Mouse (Mus musculus) urinary bladder, adult 2 months (tissue): ENCODE results near the gene Gbe1. TPM values are rescaled to one million over a fixed set of nuclear protein-coding genes. Genes with fewer than 3 reads are reported as not detected.

Source experiments
- DNase-seq: peaks from one replicate; pipeline ENCODE4 v3.0.0; 2022; ENCODE audit warnings: low spot score
- polyA plus RNA-seq: library from polyadenylated mRNA; depleted of rRNA; stranded (reverse); fragments of >200 nt; gene quantifications from 2 replicates; pipeline ENCODE4 v1.2.3, GENCODE M21; 2012

Gene Gbe1
- polyA plus RNA-seq, 1 experiment = 29.1 TPM

DNA sequence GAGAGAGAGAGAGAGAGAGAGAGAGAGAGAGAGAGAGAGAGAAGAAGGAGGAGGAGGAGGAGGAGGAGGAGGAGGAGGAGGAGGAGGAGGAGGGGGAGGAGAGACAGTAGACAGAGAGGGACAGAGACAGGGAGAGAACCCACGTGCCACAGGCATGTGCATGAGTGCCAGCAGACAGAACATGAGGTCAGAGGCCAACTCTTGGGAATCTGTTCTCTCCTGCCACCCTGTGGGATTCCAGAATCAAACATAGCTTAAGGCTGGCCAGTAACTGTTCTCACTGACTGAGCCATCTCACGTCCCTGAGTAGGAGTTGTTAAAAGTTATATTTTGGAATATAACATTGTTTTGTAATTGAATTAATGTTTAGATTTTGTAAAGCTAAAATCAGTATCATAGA, 39.3 kb downstream of the Gbe1 start:
- no peak for DNase-seq

DNA sequence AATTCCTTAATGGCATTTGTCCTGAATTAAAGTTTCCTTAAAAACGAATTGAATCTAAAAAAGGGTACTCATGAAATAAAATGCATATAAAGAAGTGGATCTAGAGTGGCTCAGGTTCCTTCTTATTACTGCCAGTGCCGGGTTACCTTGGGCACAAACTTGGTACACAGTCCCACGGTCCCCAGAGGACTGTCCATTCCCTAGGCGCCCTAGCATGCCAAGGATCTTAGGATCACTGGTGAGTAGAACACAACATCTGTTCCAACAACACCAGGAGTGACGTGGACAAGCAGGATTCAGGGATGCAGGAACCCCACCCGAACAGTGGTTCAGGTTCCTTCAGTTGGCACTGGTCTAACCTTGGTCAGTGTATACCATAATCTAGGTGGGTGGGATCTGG, 44.6 kb downstream of the Gbe1 start:
- DNase-seq = no peak

DNA sequence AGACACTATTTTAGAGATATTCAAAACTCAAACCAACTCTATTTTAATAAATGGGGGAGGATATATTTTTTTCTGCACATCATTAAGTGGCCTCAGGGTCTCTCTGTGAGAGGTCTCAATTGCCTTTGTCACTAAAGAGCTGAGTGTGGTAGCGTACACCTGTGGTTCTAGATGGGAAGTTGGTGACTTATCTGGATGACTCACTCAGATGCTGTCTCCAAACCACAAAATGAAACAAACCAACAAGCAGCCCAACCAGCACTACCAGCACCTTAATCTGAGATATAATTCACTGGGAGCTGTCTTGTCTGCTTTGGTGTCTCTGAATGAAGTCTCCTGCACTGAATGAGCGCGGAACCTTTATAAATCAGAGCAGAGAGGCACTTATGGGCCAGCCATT, 51.5 kb downstream of the Gbe1 start:
- DNase-seq = no peak

DNA sequence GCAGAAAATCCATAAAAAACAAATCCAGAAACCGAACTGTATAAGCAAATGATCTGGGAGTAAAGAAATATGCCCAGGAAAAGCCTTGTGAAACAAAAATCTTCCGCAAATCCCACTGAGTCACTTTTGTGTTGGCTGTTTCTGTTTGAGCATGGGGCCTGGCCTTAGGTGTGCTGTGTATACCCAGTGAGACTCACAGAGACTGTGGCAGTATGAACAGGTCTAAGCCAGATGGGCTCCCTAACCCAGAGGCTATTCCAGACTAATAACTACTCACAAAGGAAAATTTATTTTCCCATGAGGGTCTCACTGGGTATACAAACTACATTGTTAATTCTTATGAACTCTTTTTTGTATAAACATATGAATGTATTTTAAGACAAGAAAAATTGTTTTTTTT, 67.3 kb downstream of the Gbe1 start:
- DNase-seq = no peak

DNA sequence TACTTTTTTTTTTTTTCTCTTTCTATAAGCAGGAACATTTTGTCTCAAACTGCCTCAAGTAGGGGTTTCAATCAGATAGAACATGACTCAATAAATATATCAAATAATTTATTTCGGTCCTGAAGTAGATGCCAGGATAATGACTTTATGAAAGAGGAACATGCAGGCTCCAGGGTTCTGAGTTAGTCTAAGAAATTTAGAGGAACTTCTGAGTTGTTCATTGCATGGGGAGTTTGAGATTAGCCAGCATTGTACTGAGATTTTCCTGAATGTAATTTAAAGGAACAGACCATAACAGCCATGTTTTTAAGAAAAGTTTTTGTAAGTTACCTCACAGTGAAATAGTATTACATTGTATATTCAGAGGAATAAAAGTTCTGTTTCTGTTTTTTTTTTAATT, 71.7 kb downstream of the Gbe1 start:
- no peak for DNase-seq

DNA sequence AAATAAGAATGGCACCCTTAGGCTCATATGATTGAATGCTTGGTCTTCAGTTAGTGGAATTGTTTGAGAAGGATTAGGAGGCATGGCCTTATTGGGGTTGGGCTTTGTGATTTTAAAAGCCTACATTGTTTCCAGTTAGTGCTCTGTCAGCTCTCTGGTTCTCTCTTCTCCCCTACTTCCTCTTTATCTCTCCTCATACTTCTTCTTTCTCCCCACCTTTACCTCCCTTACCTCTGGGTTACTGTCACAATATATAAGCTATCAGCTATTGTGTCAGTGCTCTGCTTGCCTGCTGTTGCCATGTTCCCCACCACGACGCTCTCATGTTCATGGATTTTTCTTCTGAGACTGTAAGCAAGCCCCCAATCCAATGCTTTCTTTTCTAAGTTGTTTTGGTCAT, 73.6 kb downstream of the Gbe1 start:
- no peak for DNase-seq

DNA sequence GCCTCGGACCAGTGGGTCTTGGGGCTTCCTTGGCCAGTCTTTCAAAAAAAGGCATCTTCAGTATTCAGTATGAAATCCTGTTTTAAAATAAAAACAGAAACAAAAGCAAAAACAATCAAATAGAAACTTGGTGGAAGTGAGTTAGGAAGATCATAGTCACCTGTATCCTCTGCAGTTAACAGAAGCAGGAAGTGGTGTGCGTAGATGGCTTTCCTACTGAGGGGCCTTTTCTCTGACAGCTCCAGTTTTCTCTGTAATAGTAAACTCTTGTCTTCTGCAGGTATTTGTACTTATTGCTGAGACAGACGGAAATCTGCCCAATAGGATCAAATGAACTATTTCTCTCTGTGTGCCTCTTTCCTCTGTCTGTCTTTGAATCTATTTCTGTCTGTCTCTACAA, 81.5 kb downstream of the Gbe1 start:
- DNase-seq = no peak

DNA sequence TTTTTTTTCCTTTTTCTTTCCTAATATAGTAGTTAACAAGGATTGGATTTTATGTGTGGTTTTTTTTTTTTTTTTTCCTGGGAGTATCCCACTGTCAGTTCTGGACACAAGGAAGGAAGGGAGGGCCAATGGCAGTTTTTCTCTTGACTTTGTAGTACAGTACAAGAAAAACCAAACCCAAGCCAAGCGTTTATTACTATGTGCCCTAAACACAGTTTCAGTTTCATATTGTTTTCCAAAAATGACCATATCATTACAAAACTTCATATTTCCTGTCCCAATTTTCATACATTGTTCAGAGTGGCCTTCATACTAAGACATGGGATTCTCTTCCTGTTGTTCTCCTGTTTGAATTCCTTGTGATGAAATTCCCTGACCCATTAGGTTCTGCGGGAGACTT, 94.0 kb downstream of the Gbe1 start:
- no peak for DNase-seq

DNA sequence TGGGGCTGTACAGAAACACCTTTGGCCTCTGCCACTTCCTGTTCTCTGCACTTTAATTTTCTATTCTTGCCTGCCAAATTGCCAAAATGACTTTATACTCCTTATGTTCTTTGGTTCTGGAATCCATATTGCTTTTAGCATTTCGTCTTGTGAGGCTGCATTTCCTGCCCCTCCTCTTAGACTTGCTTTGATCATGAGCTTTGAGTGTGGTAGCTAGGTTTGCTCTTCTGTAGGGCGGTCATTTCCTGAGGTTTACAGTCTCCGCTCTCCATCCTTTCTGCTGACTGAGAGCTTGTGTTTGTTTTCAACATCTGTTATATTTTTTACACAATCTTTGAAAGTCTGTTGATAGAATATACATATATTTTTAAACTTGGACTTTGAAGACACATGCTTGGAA, 107.3 kb downstream of the Gbe1 start:
- no peak for DNase-seq

DNA sequence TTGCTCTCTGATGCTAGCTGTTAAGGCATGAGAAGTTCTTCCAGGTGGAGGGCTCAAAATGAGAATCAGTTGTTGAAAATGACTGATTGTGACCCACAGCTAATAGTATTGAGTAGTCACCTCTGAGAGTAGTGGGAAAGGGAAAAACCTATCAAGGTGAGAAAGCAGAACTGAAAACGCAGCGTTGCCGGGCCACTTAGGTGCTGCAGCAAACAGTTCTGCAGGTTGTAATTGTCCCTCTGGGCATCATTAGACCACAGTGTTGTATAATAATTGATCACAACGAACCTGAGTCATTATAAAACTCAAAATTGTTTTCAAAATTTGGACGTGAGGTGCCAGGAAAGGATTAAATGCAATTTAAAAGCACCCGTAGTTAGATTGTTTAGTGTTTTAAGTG, 135.8 kb downstream of the Gbe1 start:
- no peak for DNase-seq

DNA sequence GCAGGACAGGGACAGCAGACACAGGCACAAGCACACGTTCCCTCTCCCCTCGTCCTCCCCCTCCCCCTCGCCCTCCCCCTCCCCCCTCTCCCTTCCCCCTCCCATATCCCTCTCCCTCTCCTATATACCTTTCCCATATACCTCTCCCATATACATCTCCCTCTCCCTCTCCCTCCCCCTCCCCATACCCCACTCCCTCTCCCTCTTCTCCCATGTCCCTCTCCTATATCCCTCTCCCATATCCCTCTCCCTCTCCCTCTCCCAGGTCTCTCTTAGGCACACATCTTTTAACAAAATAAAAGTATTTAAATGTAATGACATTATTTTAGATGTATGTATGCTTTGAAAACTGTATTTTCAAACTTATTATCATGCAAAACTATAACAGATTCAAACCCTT, 161.8 kb downstream of the Gbe1 start:
- no peak for DNase-seq

DNA sequence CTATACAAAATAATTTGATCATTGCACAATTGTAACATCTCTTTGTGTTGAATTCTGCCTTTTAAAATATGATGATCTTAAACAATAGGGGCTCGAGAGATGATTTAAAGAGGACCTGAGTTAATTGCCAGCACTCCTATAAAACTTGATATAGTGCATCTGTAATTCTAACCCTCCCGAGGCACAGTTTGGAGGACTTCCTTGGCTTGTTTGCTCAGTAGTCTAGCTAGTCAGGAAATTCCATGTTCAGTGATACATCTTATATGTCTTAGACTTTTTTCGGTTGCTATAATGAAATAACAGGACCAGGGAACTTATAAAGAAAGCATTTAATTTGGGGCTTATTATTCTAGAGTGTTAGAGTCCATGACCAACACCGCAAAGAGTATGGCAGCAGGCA, 162.4 kb downstream of the Gbe1 start:
- DNase-seq = no peak

DNA sequence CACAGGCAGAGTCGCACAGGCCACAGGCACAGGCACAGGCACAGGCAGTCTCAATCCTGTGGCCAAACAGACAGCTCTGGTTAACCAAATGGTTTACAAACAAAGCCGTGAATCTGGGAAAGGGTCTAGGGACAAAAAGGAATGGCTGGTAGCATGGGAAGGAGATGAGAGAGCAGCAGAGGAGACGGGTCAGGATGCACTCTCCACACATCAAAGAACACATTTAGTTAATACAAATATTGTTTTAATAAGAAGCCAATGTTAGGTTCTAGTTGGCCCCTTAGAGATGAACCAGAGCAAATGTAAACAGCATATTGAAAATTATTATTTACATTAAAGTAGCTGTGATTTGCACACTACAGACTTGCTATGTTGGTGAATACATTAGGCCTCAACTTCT, 166.7 kb downstream of the Gbe1 start:
- no peak for DNase-seq

DNA sequence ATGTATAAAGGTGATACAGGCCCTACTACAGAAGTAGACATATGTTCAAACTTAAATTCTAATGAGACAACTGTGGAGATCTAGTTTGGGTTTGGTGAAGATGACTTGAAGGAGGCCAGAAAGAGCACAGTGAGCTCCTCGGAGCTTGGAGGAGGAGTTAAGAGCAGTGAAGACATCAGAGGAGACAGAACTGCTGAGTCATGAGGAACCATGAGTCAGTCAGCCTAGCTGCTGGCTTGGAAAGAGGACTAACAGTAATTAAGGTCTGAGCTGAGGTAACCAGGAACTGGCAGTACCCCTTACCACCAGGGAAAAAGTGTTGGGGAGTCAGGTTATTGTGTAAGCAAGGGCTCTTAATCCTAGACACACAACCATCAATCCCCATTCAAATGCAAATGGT, 192.7 kb downstream of the Gbe1 start:
- no peak for DNase-seq

DNA sequence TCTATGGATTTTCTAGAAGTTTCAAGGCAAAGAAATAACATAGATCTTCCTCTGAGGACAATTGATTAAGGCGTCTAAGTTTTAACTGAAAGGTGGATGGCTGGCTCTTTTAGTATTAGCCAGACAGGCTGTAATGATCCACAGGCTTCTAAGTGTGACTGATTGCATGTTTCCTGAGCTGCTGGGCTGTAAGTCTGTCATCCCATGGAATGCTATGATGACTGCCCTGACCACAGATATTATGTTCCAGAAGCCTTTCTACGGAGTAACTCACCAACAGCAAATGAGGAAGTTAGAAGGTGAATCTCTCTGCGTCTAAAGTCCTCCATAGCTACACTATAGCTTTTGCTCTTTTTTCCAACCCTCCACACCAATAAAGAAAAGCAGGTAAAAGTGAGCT, 197.2 kb downstream of the Gbe1 start:
- DNase-seq = no peak

DNA sequence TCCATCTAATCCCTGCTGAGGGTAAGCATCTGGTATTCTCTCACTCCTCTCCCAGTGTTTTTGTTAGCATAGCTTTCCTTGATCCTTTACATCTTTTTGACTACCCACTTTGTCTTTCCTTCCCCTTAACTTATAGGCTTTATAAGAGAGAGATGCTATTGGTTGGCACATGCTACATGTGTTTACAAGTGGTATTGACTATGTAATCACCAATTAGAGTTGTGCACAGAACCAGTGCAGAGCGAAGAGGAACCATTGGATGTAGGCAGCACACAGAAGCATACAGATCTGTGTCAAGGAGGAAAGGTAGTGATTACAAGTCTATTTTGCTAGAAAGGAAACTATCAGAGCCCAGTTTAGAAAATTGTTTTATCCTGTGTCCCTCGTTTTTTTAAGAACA, 209.1 kb downstream of the Gbe1 start:
- DNase-seq = no peak

DNA sequence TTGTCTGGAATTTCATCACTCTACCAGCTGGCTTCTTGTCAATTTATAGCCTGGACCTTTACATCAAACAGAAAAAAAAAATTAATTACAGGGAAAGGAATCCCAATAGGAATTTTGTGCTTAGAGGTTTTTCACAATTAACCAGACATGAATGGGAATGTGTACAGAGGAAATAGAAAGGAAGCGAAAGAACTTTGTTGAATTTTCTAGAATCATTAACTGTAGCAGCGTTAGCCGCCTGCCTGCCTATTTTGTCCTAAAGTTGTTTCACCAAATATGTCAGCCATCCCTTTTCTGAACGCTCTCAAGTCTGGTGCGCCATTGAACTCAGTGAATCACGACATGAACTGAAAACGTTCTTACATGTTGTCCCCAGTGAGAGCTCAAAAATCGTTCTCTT, 209.8 kb downstream of the Gbe1 start:
- DNase-seq = no peak

DNA sequence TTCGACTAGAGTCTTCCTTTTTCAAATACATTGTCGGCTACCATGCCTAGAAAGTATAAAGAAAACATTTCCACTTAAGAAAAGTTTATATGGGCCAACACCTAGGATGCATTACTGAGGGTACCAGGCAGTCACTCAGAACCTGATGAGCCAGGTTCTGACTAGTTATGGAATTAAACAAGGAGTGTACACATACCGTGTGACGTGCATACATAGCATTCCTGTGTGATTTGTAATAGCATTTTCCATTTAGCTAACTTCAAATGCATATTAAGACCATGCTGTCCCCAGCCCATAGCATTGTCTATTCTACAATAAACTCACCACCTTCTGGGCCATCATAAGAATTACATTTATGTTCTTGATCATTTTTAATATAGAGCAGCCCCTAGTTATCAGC, 210.5 kb downstream of the Gbe1 start:
- no peak for DNase-seq

DNA sequence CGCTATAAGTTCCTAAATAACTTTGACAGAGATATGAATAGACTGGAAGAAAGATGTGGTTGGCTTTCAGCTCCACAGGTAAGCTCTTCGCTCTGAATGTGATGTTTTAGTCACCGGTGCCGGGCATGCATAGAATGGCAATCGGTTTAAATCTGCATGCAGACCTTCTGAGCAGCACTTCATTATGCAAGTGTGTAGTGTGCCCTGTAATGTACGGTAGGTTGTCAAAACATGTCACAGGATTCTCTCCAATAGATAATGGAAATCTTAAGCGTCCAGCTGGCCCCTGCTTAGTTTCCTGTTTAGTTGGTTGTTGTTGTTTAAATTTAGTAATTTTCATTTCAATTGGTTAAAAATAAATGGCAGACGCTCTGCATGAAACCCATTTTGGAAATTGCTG, 213.5 kb downstream of the Gbe1 start:
- no peak for DNase-seq

DNA sequence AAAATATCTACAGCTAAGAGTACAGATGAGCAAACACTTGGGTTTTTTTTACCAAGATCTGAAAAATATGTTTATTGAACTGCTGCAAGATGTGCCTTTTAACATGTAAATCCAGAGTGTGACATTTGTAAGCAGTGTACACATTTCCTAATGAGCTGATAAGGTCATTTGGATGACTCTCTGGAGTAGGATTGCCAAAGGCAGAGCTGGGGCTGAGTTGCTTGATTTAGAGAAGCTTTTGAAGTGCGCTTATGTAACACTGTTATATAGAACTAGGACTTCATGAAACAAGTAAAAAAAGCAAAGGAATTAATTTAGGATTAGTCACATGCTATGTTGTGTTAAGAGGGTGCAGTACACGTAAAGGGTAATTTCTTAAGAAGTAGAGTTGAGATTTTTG, 221.5 kb downstream of the Gbe1 start:
- no peak for DNase-seq

DNA sequence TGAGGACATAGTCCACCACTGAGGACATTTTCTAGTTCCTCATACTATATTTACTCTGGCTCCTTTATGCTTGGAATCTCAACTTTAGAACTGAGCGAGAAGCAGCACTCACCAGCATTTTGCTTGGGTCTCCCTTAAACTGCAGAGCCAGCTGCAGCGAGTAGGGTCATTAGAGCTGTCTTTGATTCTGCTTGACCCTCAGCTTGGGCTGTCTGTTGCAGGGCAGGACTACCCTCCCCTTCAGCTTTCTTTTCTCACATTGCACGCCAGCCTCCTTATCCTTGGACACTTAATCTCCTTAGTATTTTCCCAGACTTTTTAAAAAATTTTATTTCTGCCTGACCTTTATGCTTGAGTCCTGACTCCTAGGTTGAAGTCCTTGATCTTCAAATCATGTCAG, 237.1 kb downstream of the Gbe1 start:
- no peak for DNase-seq

DNA sequence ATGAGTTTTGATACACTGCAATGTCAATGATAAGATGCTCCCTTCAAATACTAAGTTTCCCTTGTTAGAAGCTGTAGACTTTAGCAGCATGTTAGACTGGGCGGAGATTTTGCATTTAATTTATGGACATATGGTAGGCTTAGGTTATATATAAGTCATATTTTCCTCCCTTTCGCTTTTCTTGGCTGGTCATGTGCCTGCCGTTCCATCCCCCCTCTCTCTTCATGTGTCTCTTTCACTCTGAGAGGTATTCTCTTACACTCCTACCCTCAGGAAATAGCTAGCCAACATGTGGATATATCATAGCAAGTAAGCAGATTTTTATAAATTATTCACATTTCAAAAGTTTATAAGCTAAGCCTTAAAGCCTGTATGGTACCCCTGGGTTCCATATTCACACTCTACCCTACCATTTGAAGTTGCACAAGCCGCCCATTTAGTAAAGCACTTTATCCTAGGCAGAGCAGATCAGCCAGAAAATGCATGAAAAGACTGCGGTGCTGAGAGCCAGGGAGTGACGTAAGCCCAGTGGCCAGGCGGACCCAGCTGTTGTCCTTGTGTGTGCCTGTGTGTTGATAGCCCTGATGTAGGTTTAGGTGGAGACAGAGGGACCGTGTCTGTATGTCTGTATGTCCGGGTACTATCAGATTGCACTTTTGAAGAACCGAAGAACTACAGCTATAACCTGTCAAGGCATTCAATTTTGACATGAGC, 248.0 kb downstream of the Gbe1 start:
- DNase-seq = no peak

DNA sequence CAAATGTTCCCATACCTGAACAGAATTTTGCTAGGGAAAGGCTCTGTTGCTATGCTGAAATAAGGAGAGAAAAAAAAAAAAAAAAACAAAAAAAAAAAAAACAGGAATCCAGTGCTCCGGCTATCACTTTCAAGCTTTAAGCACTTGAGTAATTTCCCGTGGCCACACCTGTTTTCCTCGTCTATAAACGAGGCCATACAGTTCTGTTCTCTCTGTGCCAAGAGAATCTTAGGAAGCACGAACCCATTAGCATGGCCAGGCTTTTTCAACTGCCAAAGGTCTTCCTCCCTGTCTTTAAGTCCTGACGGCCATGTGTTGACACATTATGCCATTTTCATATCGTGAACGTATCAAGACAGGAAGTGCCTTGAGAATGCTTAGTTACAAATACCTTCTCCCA, 248.8 kb downstream of the Gbe1 start:
- no peak for DNase-seq

DNA sequence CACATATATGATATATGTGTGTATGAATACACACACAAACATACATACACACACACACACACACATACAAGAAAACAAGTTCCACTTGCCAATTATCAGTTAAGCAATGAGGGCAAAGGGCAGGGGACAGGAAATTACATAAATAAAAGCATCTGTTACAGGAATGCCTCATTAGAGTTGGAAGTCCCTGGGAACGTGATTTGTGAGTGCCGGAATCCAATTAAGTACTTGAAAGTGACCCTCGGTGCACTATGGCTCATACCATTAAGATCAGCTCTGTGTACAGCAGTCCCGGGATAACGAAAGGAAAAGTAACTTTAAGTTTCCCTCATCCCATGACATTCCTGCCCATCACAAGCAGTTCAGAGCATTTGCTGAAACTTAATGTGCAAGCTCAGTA, 249.7 kb downstream of the Gbe1 start:
- DNase-seq = no peak
